Mouse (Mus musculus) NIH3T3 (cell line): ENCODE measurements around the gene Rnaseh2a.
"Not testable (repeated sequence)": the region's sequence is repeated elsewhere in the genome, so short reads cannot be mapped to it uniquely, and the experiment has no call there.

ENCODE experiments used
- DNase-seq: peaks from one replicate; pipeline ENCODE4 v3.0.0-alpha.2; 2012; ENCODE audit warnings: low read depth

Gene Rnaseh2a

GRCm38 (mm10) chr8:84933767-84934559 is 35.6 kb downstream of the Rnaseh2a start:
- no peak for DNase-seq

GRCm38 (mm10) chr8:84930582-84930981 is 39.0 kb downstream of the Rnaseh2a start:
- DNase-seq, result no peak

DNA sequence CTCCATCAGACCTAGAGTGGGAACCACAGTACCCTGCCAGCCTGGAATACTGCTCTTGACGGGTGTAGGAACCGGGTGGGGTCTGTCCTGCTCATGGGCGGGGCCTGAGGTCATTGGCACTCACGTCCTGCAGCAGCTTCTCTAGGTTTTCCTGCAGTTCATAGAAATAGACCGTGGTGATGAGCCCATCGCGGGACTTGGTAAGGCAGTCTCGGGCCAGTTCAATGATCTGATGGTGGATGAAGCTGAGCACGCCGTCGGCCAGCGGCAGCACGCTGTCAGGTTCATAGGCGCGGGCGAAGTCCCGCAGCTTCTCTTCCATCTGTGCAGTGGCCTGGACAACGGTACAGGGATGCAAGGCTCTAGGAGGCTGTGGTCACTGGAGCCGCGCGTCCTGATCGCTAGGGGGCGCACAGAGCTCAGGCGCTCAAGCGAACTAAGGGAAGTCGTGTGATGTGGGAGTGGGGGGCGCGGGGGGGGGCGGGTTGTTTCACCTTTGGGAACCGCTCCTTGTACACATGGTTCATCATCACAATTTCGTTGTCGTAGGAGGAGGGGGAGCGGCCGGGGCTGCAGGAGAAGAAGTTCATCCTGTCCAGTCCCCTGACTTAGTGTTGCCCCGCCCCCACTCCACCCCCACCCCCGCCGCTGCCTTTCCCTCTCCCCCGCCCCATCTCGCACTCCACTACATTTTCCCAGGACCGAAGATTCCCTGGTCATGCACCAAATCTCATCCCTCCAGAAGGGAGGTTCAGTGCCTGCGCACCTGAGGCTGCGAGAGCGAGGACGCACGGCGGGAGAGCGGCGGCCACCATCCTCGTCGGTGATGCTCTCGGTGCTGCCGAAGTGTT is 40.9 kb downstream of the Rnaseh2a start:
- peak; percentile 91 for DNase-seq

GRCm38 (mm10) chr8:84927513-84927912 is 42.1 kb downstream of the Rnaseh2a start:
- DNase-seq, result no peak

DNA sequence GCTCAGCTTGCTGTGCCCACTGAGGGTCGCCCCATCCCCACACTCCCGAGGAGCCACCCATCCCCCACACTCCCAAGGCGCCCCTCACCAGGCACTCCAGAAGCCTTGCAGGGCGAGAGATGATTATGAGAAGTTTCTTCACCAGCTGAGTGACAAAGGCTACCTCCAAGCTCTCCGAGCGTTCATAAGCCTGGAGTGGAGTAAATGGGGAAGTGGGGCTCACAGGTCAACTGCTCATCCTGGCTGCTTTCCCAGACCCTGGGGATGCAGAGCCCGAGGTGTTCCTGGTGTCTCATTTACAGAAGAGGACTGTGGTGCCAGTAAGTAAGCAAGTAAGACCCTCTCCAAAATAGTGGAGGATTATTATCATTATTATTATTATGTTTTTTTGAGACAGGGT is 44.0 kb downstream of the Rnaseh2a start:
- DNase-seq, result no peak

- DNase-seq, result peak; percentile 73
Observed at GRCm38 (mm10) chr8:84921596-84921995, 48.0 kb downstream of the Rnaseh2a start.

GRCm38 (mm10) chr8:84918646-84919045 is 50.9 kb downstream of the Rnaseh2a start:
- no peak for DNase-seq

- DNase-seq, result no peak
Observed at GRCm38 (mm10) chr8:84917781-84918180, 51.8 kb downstream of the Rnaseh2a start.

DNA sequence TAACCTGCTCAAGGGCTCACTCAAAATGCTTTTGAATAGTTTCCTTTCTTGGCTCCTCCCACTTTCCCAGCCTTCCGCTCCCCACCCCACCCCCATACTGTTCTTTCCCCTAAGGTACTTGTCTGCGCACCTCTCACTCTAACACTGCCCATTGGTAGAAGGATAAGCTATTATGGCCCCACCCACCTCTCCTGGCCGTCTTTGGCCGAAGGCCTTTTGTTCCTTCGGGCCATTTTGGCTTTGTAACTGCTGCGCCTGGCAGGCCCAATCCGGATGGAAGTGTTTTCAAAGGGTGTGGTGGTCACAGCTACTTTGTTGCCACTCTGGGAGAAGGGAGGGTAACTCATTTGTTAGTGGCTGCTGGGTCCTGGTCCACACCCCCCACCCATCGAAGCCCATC is 54.3 kb downstream of the Rnaseh2a start:
- no peak for DNase-seq

DNA sequence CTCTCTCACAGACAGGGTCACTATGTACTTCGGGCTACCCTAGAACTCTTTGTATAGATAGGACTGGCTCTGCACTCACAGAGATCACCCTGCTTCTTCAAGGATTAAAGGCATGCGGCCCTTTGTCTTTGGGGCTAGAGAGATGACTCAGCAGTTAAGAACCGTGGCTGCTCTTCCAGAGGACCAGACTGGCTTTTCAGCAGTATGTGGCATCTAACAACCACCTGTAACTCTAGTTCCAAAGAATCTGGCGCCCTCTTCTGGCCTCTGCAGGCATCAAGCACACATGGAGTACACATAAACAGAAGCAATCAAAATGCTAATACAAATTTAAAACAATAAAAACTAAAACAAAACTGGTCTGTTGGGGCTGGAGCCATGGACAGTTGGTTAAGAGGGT is 55.6 kb downstream of the Rnaseh2a start:
- DNase-seq, result peak; percentile 31

DNA sequence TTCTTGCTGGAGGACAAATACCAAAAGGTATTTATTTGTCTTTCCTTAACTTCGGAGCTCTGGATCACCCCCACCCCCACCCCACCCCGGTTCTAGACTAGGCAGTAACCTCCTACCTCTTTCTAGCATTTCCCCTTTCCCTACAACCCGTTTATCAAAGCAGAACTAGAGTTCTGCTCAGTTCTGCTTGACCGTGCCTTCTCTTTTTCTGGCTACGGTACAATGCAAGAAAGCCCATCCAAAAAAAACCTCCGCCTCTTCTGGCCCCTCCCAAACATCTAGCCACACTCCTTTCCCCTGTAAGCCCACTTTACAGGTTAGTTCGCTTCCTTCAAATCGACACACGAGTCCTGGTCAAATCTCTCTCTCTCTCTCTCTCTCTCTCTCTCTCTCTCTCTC is 56.1 kb downstream of the Rnaseh2a start:
- DNase-seq, result no peak

DNA sequence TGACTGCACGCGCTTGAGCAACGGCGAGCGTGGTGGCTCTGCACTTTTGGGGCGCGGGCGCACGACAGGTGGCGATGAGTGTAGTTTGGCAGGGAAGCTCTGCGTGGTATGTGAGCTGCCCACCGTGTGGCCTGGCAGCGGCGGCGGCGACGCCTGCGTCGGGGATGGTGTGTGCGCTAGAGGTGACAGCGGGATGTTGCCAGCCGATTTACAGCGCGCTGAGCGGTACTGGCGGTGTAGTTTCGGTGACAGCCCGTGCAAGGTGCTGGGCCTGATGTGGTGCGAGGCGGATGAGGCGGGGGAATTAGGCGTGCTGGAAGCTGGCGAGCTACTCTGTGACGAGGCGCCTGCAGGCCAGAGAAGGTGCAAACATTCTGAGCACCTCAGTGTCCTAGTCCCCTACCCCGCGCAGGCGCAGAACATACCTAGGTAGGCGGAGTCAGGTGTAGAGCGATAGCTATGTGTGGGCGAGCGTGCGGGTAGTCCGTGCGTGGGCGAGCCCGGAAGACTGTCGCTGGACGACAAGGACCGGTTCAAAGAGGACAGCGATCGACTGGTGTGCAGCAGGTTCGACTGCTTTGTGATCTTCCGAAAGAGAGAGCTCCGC is 56.6 kb downstream of the Rnaseh2a start:
- no peak for DNase-seq

DNA sequence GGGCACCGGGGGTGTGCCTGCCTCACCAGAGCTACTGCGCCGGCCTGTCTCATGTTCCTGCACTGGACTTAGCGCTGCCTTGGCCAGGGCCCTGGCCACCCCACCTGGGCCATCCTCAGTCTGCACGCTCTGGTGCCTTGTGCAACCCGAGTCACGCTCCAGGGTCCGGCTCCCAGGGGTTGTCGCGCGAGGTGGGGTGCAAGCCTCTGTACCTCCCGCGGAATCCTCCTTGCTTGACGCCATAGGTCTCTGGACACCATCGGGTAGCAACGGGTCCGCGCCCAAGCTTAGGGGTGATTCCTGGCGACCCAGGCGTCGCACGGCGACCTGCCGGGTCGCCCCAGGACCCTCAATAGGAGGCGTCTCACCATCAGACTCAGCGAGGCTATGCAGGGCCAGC is 57.2 kb downstream of the Rnaseh2a start:
- DNase-seq, result no peak

- DNase-seq, result no peak
Observed at GRCm38 (mm10) chr8:84911854-84912253, 57.7 kb downstream of the Rnaseh2a start.

GRCm38 (mm10) chr8:84910551-84910950 is 59.0 kb downstream of the Rnaseh2a start:
- no peak for DNase-seq

DNA sequence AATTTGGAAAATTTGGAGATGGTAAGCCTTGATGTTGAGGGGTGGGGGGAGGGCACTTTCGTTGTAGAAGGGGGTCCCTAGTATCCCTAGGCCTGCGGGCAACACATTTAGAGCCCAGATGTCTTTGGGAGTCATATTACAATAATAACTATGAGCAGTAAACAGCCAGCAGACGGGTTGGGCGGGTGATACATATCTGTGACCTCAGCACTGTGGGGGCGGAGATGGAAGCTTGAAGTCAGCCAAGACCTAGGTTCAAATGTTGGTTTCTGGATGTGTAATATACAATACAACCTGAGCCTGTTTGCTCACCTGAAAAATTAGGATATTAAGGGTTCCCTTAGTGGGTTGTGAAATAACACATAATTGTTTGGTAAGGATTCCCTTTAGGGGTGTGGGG is 59.6 kb downstream of the Rnaseh2a start:
- no peak for DNase-seq

GRCm38 (mm10) chr8:84909162-84909767 is 60.3 kb downstream of the Rnaseh2a start:
- no peak for DNase-seq

- peak; percentile 99 for DNase-seq
Observed at GRCm38 (mm10) chr8:84908421-84909161, 61.0 kb downstream of the Rnaseh2a start, which contains the start of gene Dnase2a. Gene Dnase2a, plus strand, starts transcription at chr8:84908560.

DNA sequence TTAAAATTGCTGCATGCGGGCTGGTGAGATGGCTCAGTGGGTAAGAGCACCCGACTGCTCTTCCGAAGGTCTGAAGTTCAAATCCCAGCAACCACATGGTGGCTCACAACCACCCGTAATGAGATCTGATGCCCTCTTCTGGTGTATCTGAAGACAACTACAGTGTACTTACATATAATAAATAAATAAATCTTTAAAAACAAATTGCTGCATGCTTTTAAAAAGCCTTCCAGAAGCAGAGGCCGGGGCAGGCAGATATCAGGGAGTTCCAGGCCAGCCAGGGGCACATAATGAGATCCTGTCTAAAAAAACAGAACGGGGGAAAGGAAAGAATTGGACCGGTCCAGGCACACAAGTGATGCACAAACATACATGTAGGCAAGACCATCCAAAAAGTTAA is 61.6 kb downstream of the Rnaseh2a start:
- DNase-seq, result not testable (repeated sequence)

- no peak for DNase-seq
Observed at GRCm38 (mm10) chr8:84907493-84907892, 62.1 kb downstream of the Rnaseh2a start.

- no peak for DNase-seq
Observed at GRCm38 (mm10) chr8:84907037-84907436, 62.5 kb downstream of the Rnaseh2a start.
